Mouse (Mus musculus): ENCODE measurements around the gene Gtf3c1.

DNA sequence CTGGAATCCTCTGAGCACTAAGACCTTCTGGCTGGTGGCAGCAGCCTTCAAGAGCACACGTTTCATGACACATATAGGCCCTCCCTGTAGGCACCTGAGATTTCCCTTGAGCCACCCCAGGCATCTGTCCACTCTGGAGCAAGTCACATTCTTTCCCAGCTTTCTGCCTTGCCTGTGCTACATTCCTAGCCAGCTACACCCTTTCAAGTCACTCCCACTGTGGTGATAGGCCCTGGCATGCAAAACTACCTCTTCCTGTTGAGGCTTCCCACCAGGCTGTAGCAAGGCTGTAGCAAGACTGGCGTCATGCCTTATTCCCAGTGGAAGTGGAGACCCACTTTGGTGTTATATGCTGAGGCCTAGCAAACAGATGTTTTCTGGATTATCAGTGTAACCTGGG, 9.1 kb upstream of the Gtf3c1 start:
- TF ChIP-seq CTCF (conservative IDR thresholded peaks at IDR 0.05; ENCODE audit: low read length), result no peak
- TF ChIP-seq POU5F1 (IDR thresholded peaks at IDR 0.05; ENCODE audit: borderline replicate concordance, low read length), result no peak
- TF ChIP-seq NANOG (IDR thresholded peaks at IDR 0.05; ENCODE audit: borderline replicate concordance, low read length), result no peak
